Mouse (Mus musculus) erythroblast, embryonic 14.5 days (primary cell): ENCODE results near the gene Hoxc10. TPM values are rescaled to one million over a fixed set of nuclear protein-coding genes. Genes with fewer than 3 reads are reported as not detected.

ENCODE experiments used
- H3K27me3 ChIP-seq: 2 replicates; pipeline ENCODE4 v1.6.1; 2012; ENCODE audit warnings: inconsistent platforms; ENCODE audit not compliant: control insufficient read depth
- H3K36me3 ChIP-seq: 2 replicates; pipeline ENCODE4 v1.6.1; 2012; ENCODE audit warnings: mild to moderate bottlenecking, inconsistent platforms; ENCODE audit not compliant: control insufficient read depth
- H3K4me1 ChIP-seq: 2 replicates; pipeline ENCODE4 v1.6.1; 2012; ENCODE audit warnings: inconsistent platforms; ENCODE audit not compliant: control insufficient read depth
- H3K4me3 ChIP-seq: replicated peaks from 2 replicates; pipeline ENCODE3; 2012; ENCODE audit warnings: moderate library complexity, mild to moderate bottlenecking, inconsistent platforms
- H3K9me3 ChIP-seq: 2 replicates; pipeline ENCODE4 v1.6.1; 2012; ENCODE audit warnings: low read length, inconsistent platforms, mixed read lengths; ENCODE audit not compliant: control insufficient read depth
- GATA1 ChIP-seq: IDR thresholded peaks from 2 replicates; pipeline ENCODE4 v1.6.1; 2012; ENCODE audit warnings: low read length, inconsistent platforms, mixed read lengths
- TAL1 ChIP-seq: IDR thresholded peaks from 3 replicates; pipeline ENCODE4 v1.6.1; 2012; ENCODE audit warnings: low read length, inconsistent platforms, mixed read lengths
- polyA plus RNA-seq: library from polyadenylated mRNA; stranded (reverse); fragments of >175 nt; gene quantifications from 2 replicates; pipeline ENCODE4 v1.2.3, GENCODE M21; 2012

Hoxc10 gene
- polyA plus RNA-seq, 1 experiment, result not detected

GRCm38 (mm10) chr15:102972753-102973152 lies 6.2 kb downstream of the Hoxc10 start:
- TF ChIP-seq TAL1 (no peak), GATA1 (no peak)
- Histone ChIP-seq H3K27me3 (peaks cover 100% of the 10 kb centered on the region), H3K4me1 (no peaks in the 10 kb centered on the region), H3K9me3 (peaks cover 4% of the 10 kb centered on the region; the same call in 1 of the 2 replicates), H3K36me3 (no peaks in the 10 kb centered on the region), H3K4me3 (no peak overlapping the region)

DNA sequence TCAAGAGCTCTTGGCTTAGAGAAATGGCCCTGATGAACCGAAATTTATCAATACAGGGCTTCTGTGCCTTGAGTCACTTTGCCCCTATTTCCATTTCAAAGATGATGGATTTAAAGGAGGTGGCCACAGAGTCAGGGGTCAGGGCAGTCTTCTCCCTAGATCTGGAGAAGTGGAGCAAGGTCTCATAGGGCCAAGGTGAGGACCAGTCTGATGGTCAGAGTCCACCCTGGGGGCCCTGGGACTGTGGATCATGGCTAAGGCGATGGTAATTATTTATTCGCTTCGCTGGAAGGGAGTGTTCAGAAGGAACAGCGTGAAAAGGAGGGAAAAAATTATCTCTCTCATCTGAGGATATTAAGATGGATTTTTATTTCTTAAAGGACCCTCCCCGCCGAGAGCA lies 8.4 kb downstream of the Hoxc10 start:
- H3K36me3 ChIP-seq, result no peaks in the 10 kb centered on the region
- peaks cover 100% of the 10 kb centered on the region for H3K27me3 ChIP-seq
- H3K9me3 ChIP-seq, result peaks cover 4% of the 10 kb centered on the region; the same call in 1 of the 2 replicates
- no peaks in the 10 kb centered on the region for H3K4me1 ChIP-seq
- TF ChIP-seq TAL1, result no peak
- H3K4me3 ChIP-seq, result no peak overlapping the region

DNA sequence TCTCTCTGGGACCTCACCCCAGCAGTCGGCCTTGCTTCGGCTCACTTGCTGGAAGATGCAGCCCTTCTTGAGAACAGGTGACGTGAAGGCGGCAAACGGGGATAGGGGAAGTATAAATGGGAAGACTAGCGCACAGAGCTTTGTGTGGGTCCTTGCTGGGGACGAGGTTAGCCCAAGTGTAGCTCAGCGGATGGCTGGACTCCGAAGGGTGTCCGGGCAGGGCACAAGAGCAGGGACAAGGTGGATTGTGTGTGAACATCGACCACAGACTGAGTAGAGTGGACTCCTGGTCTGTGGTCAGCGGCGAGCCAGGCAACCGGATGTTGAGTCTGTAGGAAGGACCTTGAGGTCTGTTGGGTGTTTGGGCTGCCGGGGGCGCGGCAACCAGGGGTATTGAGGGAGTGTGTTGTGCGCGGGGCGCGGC lies 9.1 kb downstream of the Hoxc10 start:
- Histone ChIP-seq H3K4me1 (no peaks in the 10 kb centered on the region), H3K27me3 (peaks cover 100% of the 10 kb centered on the region), H3K4me3 (no peak overlapping the region), H3K9me3 (peaks cover 4% of the 10 kb centered on the region; the same call in 1 of the 2 replicates), H3K36me3 (no peaks in the 10 kb centered on the region)
- TF ChIP-seq GATA1 (no peak), TAL1 (no peak)

DNA sequence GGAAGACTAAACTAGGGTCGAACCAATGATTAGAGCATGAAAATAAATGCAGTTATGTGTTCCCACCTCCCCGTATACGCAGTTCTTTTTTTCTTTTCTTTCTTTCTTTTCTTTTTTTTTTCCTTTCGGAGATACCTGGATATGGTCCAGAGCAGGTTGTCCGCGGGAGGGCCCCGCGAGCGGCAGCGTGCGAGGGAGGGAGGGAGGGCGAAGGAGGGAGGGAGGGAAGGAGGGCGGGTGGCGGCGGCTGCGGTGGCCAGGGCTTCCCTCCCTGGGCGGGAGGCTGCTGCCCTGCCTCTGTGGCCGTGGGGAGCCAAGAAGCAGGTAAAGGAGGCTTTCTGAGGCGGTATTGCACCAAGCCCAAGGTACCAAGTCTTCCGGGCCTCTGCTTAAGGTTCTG lies 9.6 kb downstream of the Hoxc10 start, which contains the start of gene Hoxc9:
Hoxc9 (plus strand) TSS at position 269 of the 400 bp plus-strand sequence.
- Histone ChIP-seq H3K4me3 (no peak within 1 kb of the TSS), H3K36me3 (no peaks in the 10 kb centered on the region), H3K27me3 (peaks cover 100% of the 10 kb centered on the region), H3K4me1 (no peaks in the 10 kb centered on the region), H3K9me3 (peaks cover 4% of the 10 kb centered on the region; the same call in 1 of the 2 replicates)
- TF ChIP-seq GATA1 (no peak), TAL1 (no peak)

DNA sequence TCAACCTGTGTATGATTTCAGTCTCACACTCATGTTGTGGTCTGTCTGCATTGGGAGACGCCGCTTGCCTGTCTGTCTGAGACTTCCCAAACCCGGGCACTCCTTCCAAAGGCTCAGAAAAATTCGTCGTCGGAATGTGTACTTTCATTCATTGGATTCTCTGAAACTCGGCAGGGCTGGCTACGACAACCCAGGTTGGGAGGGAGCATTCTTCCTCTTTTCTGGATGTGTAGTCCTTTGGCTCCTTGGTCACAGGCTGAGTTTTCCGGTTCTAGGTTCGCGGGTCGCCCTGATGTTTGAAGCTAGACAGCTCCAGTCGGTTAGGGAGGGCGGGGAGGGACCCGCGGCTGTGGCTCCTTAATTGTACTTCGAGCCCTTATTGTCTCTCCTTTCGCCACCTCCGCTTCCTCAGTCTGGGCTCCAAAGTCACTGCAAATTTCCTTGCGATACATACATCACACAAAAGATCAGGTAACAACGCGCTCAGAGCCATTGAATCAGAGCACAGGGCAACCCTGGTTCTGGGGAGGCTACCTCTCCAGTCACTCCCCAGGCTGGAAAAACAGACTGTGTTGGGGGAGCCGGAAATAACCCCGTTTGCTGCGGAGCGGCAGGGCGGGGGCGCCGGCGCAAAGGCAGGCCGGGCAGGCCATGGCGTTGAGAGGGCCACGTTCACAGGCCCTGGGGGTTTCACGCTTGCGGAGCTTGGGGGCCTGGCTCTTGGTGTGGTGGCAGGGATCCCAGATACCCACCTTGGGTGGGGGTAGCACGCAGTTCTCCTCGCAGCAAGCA lies 10.2 kb downstream of the Hoxc10 start:
- Histone ChIP-seq H3K27me3 (peaks cover 100% of the 10 kb centered on the region), H3K9me3 (peaks cover 9% of the 10 kb centered on the region; the same call in 1 of the 2 replicates), H3K4me3 (no peak overlapping the region), H3K4me1 (no peaks in the 10 kb centered on the region), H3K36me3 (no peaks in the 10 kb centered on the region)
- no peak for TF ChIP-seq TAL1
- TF ChIP-seq GATA1, result no peak

GRCm38 (mm10) chr15:102977423-102977974 lies 10.9 kb downstream of the Hoxc10 start:
- no peaks in the 10 kb centered on the region for H3K4me1 ChIP-seq
- no peaks in the 10 kb centered on the region for H3K36me3 ChIP-seq
- peaks cover 11% of the 10 kb centered on the region; the same call in 1 of the 2 replicates for H3K9me3 ChIP-seq
- peaks cover 100% of the 10 kb centered on the region for H3K27me3 ChIP-seq
- no peak overlapping the region for H3K4me3 ChIP-seq
- TF ChIP-seq GATA1 (no peak), TAL1 (no peak)

GRCm38 (mm10) chr15:102978615-102979515 lies 12.3 kb downstream of the Hoxc10 start:
- no peak overlapping the region for H3K4me3 ChIP-seq
- TF ChIP-seq TAL1, result no peak
- TF ChIP-seq GATA1, result no peak
- H3K4me1 ChIP-seq, result no peaks in the 10 kb centered on the region
- H3K9me3 ChIP-seq, result peaks cover 11% of the 10 kb centered on the region; the same call in 1 of the 2 replicates
- no peaks in the 10 kb centered on the region for H3K36me3 ChIP-seq
- peaks cover 100% of the 10 kb centered on the region for H3K27me3 ChIP-seq

DNA sequence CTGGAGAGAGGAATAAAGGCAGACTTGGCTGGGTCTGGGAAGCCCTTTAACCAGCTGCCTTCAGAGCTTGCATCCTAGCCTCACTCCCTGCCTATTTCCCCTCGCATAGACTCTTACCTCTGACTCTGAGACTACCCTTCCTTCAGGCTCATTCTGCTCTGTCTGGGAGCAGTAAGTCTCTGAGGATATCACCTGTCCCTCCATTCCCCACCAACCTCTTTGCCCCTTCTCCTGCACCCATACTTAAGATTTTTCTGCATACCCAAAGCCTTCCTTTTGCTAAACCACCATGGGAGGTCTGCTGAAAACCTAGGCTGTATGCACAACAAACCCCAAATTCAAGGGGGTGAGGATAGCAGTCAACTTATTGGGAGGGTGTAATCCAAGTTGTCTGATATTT lies 13.3 kb downstream of the Hoxc10 start:
- no peak overlapping the region for H3K4me3 ChIP-seq
- H3K4me1 ChIP-seq, result no peaks in the 10 kb centered on the region
- H3K36me3 ChIP-seq, result no peaks in the 10 kb centered on the region
- peaks cover 11% of the 10 kb centered on the region; the same call in 1 of the 2 replicates for H3K9me3 ChIP-seq
- no peak for TF ChIP-seq GATA1
- TF ChIP-seq TAL1, result no peak
- H3K27me3 ChIP-seq, result peaks cover 100% of the 10 kb centered on the region

- H3K27me3 ChIP-seq, result peaks cover 100% of the 10 kb centered on the region
- H3K9me3 ChIP-seq, result peaks cover 11% of the 10 kb centered on the region; the same call in 1 of the 2 replicates
- TF ChIP-seq TAL1 (no peak), GATA1 (no peak)
- no peaks in the 10 kb centered on the region for H3K4me1 ChIP-seq
- no peak overlapping the region for H3K4me3 ChIP-seq
- no peaks in the 10 kb centered on the region for H3K36me3 ChIP-seq
These were observed 13.8 kb downstream of the Hoxc10 start for GRCm38 (mm10) chr15:102980352-102980751.
